ENCODE assay signal across 25 mouse cellular contexts in the genomic region with DNA sequence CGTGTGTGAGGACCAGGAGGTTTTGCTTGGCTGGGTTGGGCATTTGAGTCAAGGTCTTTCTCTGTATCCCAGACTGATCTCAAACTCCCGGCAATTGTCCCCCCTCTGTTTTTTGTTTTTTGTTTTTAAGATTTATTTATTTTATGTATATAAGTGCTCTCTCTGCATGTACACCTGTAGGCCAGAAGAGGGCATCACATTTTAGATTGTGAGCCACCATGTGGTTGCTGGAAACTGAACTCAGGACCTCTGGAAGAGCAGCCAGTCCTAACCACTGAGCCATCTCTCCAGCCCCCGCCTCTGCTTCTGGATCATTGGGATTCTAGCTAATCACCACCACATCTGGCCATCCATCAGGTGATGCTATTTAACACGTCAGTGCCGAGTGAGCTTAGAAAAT. TPM values are rescaled to one million over a fixed set of nuclear protein-coding genes. Genes with fewer than 3 reads are reported as not detected.
DNase-seq lines count a peak whose midpoint lies in the region; ATAC-seq and TF ChIP-seq lines count a peak whose summit lies in the region.
"Had no signal": no experiment of that assay in that cellular context is flagged by ENCODE, and none has a peak within 500 bp of the region (broad histone marks: within the 10 kb centered on the region; RNA-seq: fewer than 3 reads in every experiment).

No protein-coding gene starts in this region.

- WGBS in forebrain, postnatal 0 days = 85% methylated on average over 5 of the region's 5 CpGs
- WGBS in forebrain, embryonic 14.5 days = 79% methylated on average over 5 of the region's 5 CpGs
- WGBS in lung, postnatal 0 days = 75% methylated on average over 5 of the region's 5 CpGs
- 79% methylated on average over 5 of the region's 5 CpGs for WGBS in liver, embryonic 11.5 days
- 75% methylated on average over 5 of the region's 5 CpGs for WGBS in lung, adult 2 months

- no peaks in the 10 kb centered on the region for H3K36me3 ChIP-seq in forebrain, postnatal 0 days (ENCODE audit: insufficient read depth)
- no peaks in the 10 kb centered on the region for H3K36me3 ChIP-seq in forebrain, embryonic 14.5 days (ENCODE audit: control insufficient read depth, insufficient read depth, low read length)
- H3K36me3 ChIP-seq in lung, postnatal 0 days (ENCODE audit: insufficient read depth, low read length) = no peaks in the 10 kb centered on the region
- H3K36me3 ChIP-seq in liver, embryonic 11.5 days (ENCODE audit: control insufficient read depth, insufficient read depth, low read length) = no peaks in the 10 kb centered on the region
- H3K36me3 ChIP-seq: limb, embryonic 10.5 days had no signal

- no peak overlapping the region for H3K9ac ChIP-seq in forebrain, postnatal 0 days
- no peak overlapping the region for H3K9ac ChIP-seq in forebrain, embryonic 14.5 days (ENCODE audit: low read length)
- H3K9ac ChIP-seq in lung, postnatal 0 days (replicated peaks; ENCODE audit: low read depth) = no peak overlapping the region
- H3K9ac ChIP-seq in liver, embryonic 11.5 days (ENCODE audit: low read depth, low read length) = no peak overlapping the region
- H3K9ac ChIP-seq: lung, embryonic 14.5 days had no signal

- TF ChIP-seq POLR2A in lung, adult 2 months (IDR thresholded peaks at IDR 0.05; ENCODE audit: borderline replicate concordance, extremely low read depth, low read depth, low read length) = no peak

- no peak overlapping the region for H3K4me2 ChIP-seq in forebrain, postnatal 0 days (ENCODE audit: low read depth)
- no peak overlapping the region for H3K4me2 ChIP-seq in forebrain, embryonic 14.5 days (ENCODE audit: low read length)
- H3K4me2 ChIP-seq in lung, postnatal 0 days (replicated peaks; ENCODE audit: low read depth, low read length) = no peak overlapping the region
- no peak overlapping the region for H3K4me2 ChIP-seq in liver, embryonic 11.5 days
- H3K4me2 ChIP-seq: heart, embryonic 11.5 days; lung, embryonic 14.5 days had no signal

- no peak for ATAC-seq in forebrain, postnatal 0 days
- ATAC-seq in forebrain, embryonic 14.5 days = no peak
- no peak for ATAC-seq in lung, postnatal 0 days
- 0 out of 2 replicates have a peak, but pooled peaks have one; percentile 19 for ATAC-seq in liver, embryonic 11.5 days (replicated peaks; ENCODE audit: low FRiP score)

- H3K27ac ChIP-seq in forebrain, postnatal 0 days (ENCODE audit: low read depth, low read length) = no peak overlapping the region
- H3K27ac ChIP-seq in forebrain, embryonic 14.5 days (ENCODE audit: low read depth, low read length) = no peak overlapping the region
- no peak overlapping the region for H3K27ac ChIP-seq in lung, postnatal 0 days (ENCODE audit: low read length)
- peak overlapping the region; percentile 48 for H3K27ac ChIP-seq in liver, embryonic 11.5 days (ENCODE audit: low read depth, low read length)
- H3K27ac ChIP-seq: limb, embryonic 10.5 days had no signal

- no peaks in the 10 kb centered on the region for H3K9me3 ChIP-seq in forebrain, postnatal 0 days (ENCODE audit: low read length)
- no peaks in the 10 kb centered on the region for H3K9me3 ChIP-seq in forebrain, embryonic 14.5 days (replicated peaks; ENCODE audit: control insufficient read depth, low read length)
- no peaks in the 10 kb centered on the region for H3K9me3 ChIP-seq in lung, postnatal 0 days (ENCODE audit: low read length)
- H3K9me3 ChIP-seq in liver, embryonic 11.5 days (ENCODE audit: control insufficient read depth, low read length) = no peaks in the 10 kb centered on the region
- H3K9me3 ChIP-seq: limb, embryonic 10.5 days had no signal

- no peaks in the 10 kb centered on the region for H3K27me3 ChIP-seq in forebrain, postnatal 0 days (ENCODE audit: insufficient read depth, low read length)
- no peaks in the 10 kb centered on the region for H3K27me3 ChIP-seq in forebrain, embryonic 14.5 days (replicated peaks; ENCODE audit: control insufficient read depth, insufficient read depth, low read length)
- H3K27me3 ChIP-seq in lung, postnatal 0 days (replicated peaks; ENCODE audit: insufficient read depth, low read length) = no peaks in the 10 kb centered on the region; the same call in 1 of the 2 replicates
- H3K27me3 ChIP-seq in liver, embryonic 11.5 days (replicated peaks; ENCODE audit: control insufficient read depth, insufficient read depth, low read length) = no peaks in the 10 kb centered on the region

- DNase-seq in forebrain, postnatal 0 days = no peak
- no peak for DNase-seq in forebrain, embryonic 14.5 days (ENCODE audit: low spot score)
- no peak for DNase-seq in lung, postnatal 0 days (ENCODE audit: low spot score)
- no peak for DNase-seq in lung, postnatal 14 days
- no peak for DNase-seq in liver, embryonic 11.5 days (ENCODE audit: low spot score)
- no peak for DNase-seq in lung, adult 2 months
- DNase-seq in c-Kit-positive CD71-positive TER-119-positive erythroid progenitor cells, embryonic 14.5 days (ENCODE audit: low spot score) = no peak
- no peak for DNase-seq in left cerebral cortex, adult 8-10 months (ENCODE audit: low spot score in 2 of 2)
- DNase-seq: adrenal gland, adult 2 months; cerebellum, adult 18-20 months; gastrocnemius, postnatal 25 days; heart, postnatal 4 days; kidney, adult 8-10 months; kidney, postnatal 36 days; layer of hippocampus, postnatal 36 days; lung, embryonic 14.5 days; midbrain, embryonic 14.5 days; retina, postnatal 1 day; right cerebral cortex, postnatal 4 days; thymus, postnatal 36 days had no signal

- H3K4me3 ChIP-seq in forebrain, postnatal 0 days (ENCODE audit: low read depth, low read length) = no peak overlapping the region
- no peak overlapping the region for H3K4me3 ChIP-seq in forebrain, embryonic 14.5 days (ENCODE audit: low read depth, low read length)
- H3K4me3 ChIP-seq in lung, postnatal 0 days (ENCODE audit: low read depth, low read length) = no peak overlapping the region
- no peak overlapping the region for H3K4me3 ChIP-seq in liver, embryonic 11.5 days (ENCODE audit: low read depth, low read length)
- H3K4me3 ChIP-seq in lung, adult 2 months (replicated peaks; ENCODE audit: extremely low read depth, low read depth, low read length) = no peak overlapping the region
- H3K4me3 ChIP-seq: limb, embryonic 10.5 days had no signal

- 0 out of 2 replicates have a peak, but pooled peaks have one; percentile 13 for TF ChIP-seq CTCF in forebrain, postnatal 0 days (IDR thresholded peaks at IDR 0.05; ENCODE audit: low read depth)
- TF ChIP-seq CTCF in lung, postnatal 0 days (IDR thresholded peaks at IDR 0.05) = peak; percentile 20; the same call in 1 of the 2 replicates
- no peak for TF ChIP-seq CTCF in lung, adult 2 months (IDR thresholded peaks at IDR 0.05; ENCODE audit: insufficient read depth, low read length)

- TF ChIP-seq EP300 in lung, postnatal 0 days (IDR thresholded peaks at IDR 0.05) = no peak

- H3K4me1 ChIP-seq in forebrain, postnatal 0 days (ENCODE audit: insufficient read depth) = no peaks in the 10 kb centered on the region
- no peaks in the 10 kb centered on the region for H3K4me1 ChIP-seq in forebrain, embryonic 14.5 days (ENCODE audit: control insufficient read depth, insufficient read depth, low read length)
- no peaks in the 10 kb centered on the region for H3K4me1 ChIP-seq in lung, postnatal 0 days (ENCODE audit: insufficient read depth, low read depth, low read length)
- peaks cover 10% of the 10 kb centered on the region for H3K4me1 ChIP-seq in liver, embryonic 11.5 days (replicated peaks; ENCODE audit: control insufficient read depth, insufficient read depth, low read length)
- no peaks in the 10 kb centered on the region for H3K4me1 ChIP-seq in lung, adult 2 months (ENCODE audit: control insufficient read depth, insufficient read depth, low read length)
- H3K4me1 ChIP-seq: limb, embryonic 10.5 days had no signal

RNA-seq across cellular contexts. Expression of a gene that starts 11.1 kb away (rescaled TPM):
- total RNA-seq in forebrain, postnatal 0 days (2014; rRNA removed) = 21.1 and 22.6 TPM in 2 replicates
- polyA plus RNA-seq in forebrain, postnatal 0 days (2015; fragmentation: Nextera tagmentation; extraction: Ambion mirVana) = 8.9 and 14.9 TPM in 2 replicates
- 18.7 and 22.8 TPM in 2 replicates for polyA plus RNA-seq in forebrain, embryonic 14.5 days (2014; fragmentation: Nextera tagmentation; extraction: Ambion mirVana)
- polyA plus RNA-seq in lung, postnatal 0 days (2015; fragmentation: Nextera tagmentation; extraction: Ambion mirVana) = 7.3 and 9.5 TPM in 2 replicates
- 8.7 and 9.5 TPM in 2 replicates for polyA plus RNA-seq in liver, embryonic 11.5 days (2014; fragmentation: Nextera tagmentation; extraction: Ambion mirVana)
- 16.0 and 21.5 TPM in 2 replicates for polyA plus RNA-seq in lung, adult 2 months (2012; rRNA removed)
- total RNA-seq in left cerebral cortex, adult 8-10 months (2022) = 10 to 100 TPM; 33.2 to 41.9 (median 38.5) TPM

RNA-seq across cellular contexts. Expression of a gene that starts 27.2 kb away (rescaled TPM):
- total RNA-seq in forebrain, postnatal 0 days (2014; rRNA removed) = not detected in 2 replicates
- polyA plus RNA-seq in forebrain, postnatal 0 days (2015; fragmentation: Nextera tagmentation; extraction: Ambion mirVana) = not detected in 2 replicates
- not detected in 2 replicates for polyA plus RNA-seq in forebrain, embryonic 14.5 days (2014; fragmentation: Nextera tagmentation; extraction: Ambion mirVana)
- not detected in 2 replicates for polyA plus RNA-seq in lung, postnatal 0 days (2015; fragmentation: Nextera tagmentation; extraction: Ambion mirVana)
- not detected in 2 replicates for polyA plus RNA-seq in liver, embryonic 11.5 days (2014; fragmentation: Nextera tagmentation; extraction: Ambion mirVana)
- 935 TPM in 1 of 2 replicates, not detected in the other for polyA plus RNA-seq in lung, adult 2 months (2012; rRNA removed)
- total RNA-seq in left cerebral cortex, adult 8-10 months (2022) = not detected
- total RNA-seq: adrenal gland, adult 2 months; gastrocnemius, postnatal 25 days; heart, postnatal 4 days; layer of hippocampus, postnatal 36 days; megakaryocyte, adult 5-6 weeks had no signal
- polyA plus RNA-seq: adrenal gland, adult 2 months; brain, embryonic 14.5 days; embryonic facial prominence, embryonic 11.5 days; heart, embryonic 11.5 days; limb, embryonic 10.5 days; lung, embryonic 14.5 days; midbrain, embryonic 14.5 days had no signal

RNA-seq across cellular contexts. Expression of a gene that starts 42.6 kb away (rescaled TPM):
- total RNA-seq in forebrain, postnatal 0 days (2014; rRNA removed) = 151 and 445 TPM in 2 replicates
- polyA plus RNA-seq in forebrain, postnatal 0 days (2015; fragmentation: Nextera tagmentation; extraction: Ambion mirVana) = 316 and 341 TPM in 2 replicates
- 237 and 306 TPM in 2 replicates for polyA plus RNA-seq in forebrain, embryonic 14.5 days (2014; fragmentation: Nextera tagmentation; extraction: Ambion mirVana)
- polyA plus RNA-seq in lung, postnatal 0 days (2015; fragmentation: Nextera tagmentation; extraction: Ambion mirVana) = 2.6 TPM in 2 replicates
- 0.64 and 0.95 TPM in 2 replicates for polyA plus RNA-seq in liver, embryonic 11.5 days (2014; fragmentation: Nextera tagmentation; extraction: Ambion mirVana)
- 1.4 and 1.6 TPM in 2 replicates for polyA plus RNA-seq in lung, adult 2 months (2012; rRNA removed)
- 100 to 1,000 TPM; 785 to 962 (median 864) TPM for total RNA-seq in left cerebral cortex, adult 8-10 months (2022)
- total RNA-seq: megakaryocyte, adult 5-6 weeks had no signal

Comparison
In these comparisons a context has a peak if more than half of its experiments do, and no peak if none do; other contexts are left out.
1. RNA of a gene that starts 42.6 kb away (polyA plus RNA-seq): 316 to 341 TPM in forebrain, postnatal 0 days and 237 to 306 TPM in forebrain, embryonic 14.5 days; 2.6 TPM in lung, postnatal 0 days, 1.4 to 1.6 TPM in lung, adult 2 months and 0.64 to 0.95 TPM in liver, embryonic 11.5 days; every median in the first group is over 10 times any median in the second.